Mouse (Mus musculus): ENCODE measurements at regions not wholly inside any gene's neighbourhood (a gene's known extent, or its start where the extent isn't known, plus 50 kb on each side); places are given as distances from the start of the nearest gene placed in this dataset.

- Histone ChIP-seq H3K27ac (no peak overlapping the region), H3K27me3 (ENCODE audit: insufficient read depth, poor library complexity, severe bottlenecking) (no peaks in the 10 kb centered on the region), H3K4me1 (no peaks in the 10 kb centered on the region), H3K4me3 (no peak overlapping the region), H3K9me3 (no peaks in the 10 kb centered on the region), H3K36me3 (no peaks in the 10 kb centered on the region)
- 37% methylated on average over 3 of the region's 3 CpGs for WGBS
- no peak for DNase-seq (ENCODE audit: low spot score)
These were observed 129.1 kb upstream of the Tnc start for GRCm38 (mm10) chr4:64175938-64176337.

GRCm38 (mm10) chr4:64171476-64171875 is 124.7 kb upstream of the Tnc start:
- H3K4me3 ChIP-seq: no peak overlapping the region
- no peak overlapping the region for H3K27ac ChIP-seq
- no peaks in the 10 kb centered on the region for H3K27me3 ChIP-seq (ENCODE audit: insufficient read depth, poor library complexity, severe bottlenecking)
- WGBS: 84% methylated on average over 3 of the region's 3 CpGs
- H3K4me1 ChIP-seq: no peaks in the 10 kb centered on the region
- no peaks in the 10 kb centered on the region for H3K36me3 ChIP-seq
- no peak for DNase-seq (ENCODE audit: low spot score)
- no peaks in the 10 kb centered on the region for H3K9me3 ChIP-seq

- DNase-seq (ENCODE audit: low spot score): no peak
- no peak overlapping the region for H3K4me3 ChIP-seq
- no peak overlapping the region for H3K27ac ChIP-seq
- WGBS: 84% methylated on average over 5 of the region's 5 CpGs
- H3K4me1 ChIP-seq: no peaks in the 10 kb centered on the region
- no peaks in the 10 kb centered on the region for H3K9me3 ChIP-seq
- H3K36me3 ChIP-seq: no peaks in the 10 kb centered on the region
- H3K27me3 ChIP-seq (ENCODE audit: insufficient read depth, poor library complexity, severe bottlenecking): no peaks in the 10 kb centered on the region
These were observed 102.2 kb upstream of the Tnc start for GRCm38 (mm10) chr4:64148989-64149463.

GRCm38 (mm10) chr4:64145924-64146323 is 99.1 kb upstream of the Tnc start:
- no peaks in the 10 kb centered on the region for H3K27me3 ChIP-seq (ENCODE audit: insufficient read depth, poor library complexity, severe bottlenecking)
- DNase-seq (ENCODE audit: low spot score): no peak
- no peaks in the 10 kb centered on the region for H3K9me3 ChIP-seq
- H3K4me3 ChIP-seq: no peak overlapping the region
- WGBS: 89% methylated on average over 2 of the region's 2 CpGs
- H3K4me1 ChIP-seq: no peaks in the 10 kb centered on the region
- no peak overlapping the region for H3K27ac ChIP-seq
- H3K36me3 ChIP-seq: no peaks in the 10 kb centered on the region

GRCm38 (mm10) chr4:64142963-64143362 is 96.1 kb upstream of the Tnc start:
- Histone ChIP-seq H3K27ac (no peak overlapping the region), H3K4me1 (no peaks in the 10 kb centered on the region), H3K36me3 (no peaks in the 10 kb centered on the region), H3K27me3 (ENCODE audit: insufficient read depth, poor library complexity, severe bottlenecking) (no peaks in the 10 kb centered on the region), H3K4me3 (no peak overlapping the region), H3K9me3 (no peaks in the 10 kb centered on the region)
- DNase-seq (ENCODE audit: low spot score): no peak
- WGBS: 81% methylated on average over 2 of the region's 2 CpGs

DNA sequence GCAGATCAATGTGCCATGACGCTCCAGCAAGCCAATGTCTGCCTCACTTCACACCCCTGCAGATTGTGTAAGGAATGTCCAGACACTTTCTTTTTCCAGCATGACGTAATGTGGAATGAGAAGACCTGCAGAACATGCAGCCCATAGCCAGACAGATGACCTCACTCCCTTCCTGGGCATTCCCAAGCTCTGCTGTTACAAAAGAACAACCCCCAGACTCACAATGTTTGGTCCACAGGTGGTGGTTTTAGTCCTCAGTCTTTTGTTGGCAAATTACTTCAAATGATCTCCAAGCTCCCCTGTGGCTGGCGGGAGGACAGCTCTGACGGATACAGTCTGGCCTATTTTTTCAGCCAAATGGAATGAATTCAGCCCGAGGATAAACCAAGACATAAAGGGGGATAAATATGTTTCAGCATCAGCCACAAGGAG is 95.6 kb upstream of the Tnc start:
- peak; percentile 70 for DNase-seq (ENCODE audit: low spot score)
- H3K27me3 ChIP-seq (ENCODE audit: insufficient read depth, poor library complexity, severe bottlenecking): no peaks in the 10 kb centered on the region
- WGBS: 63% methylated on average over 5 of the region's 5 CpGs
- H3K36me3 ChIP-seq: no peaks in the 10 kb centered on the region
- H3K4me3 ChIP-seq: no peak overlapping the region
- no peaks in the 10 kb centered on the region for H3K4me1 ChIP-seq
- no peak overlapping the region for H3K27ac ChIP-seq
- H3K9me3 ChIP-seq: no peaks in the 10 kb centered on the region

GRCm38 (mm10) chr4:64139836-64140235 is 93.0 kb upstream of the Tnc start:
- no peak for DNase-seq (ENCODE audit: low spot score)
- H3K4me1 ChIP-seq: no peaks in the 10 kb centered on the region
- H3K9me3 ChIP-seq: no peaks in the 10 kb centered on the region
- WGBS: 86% methylated on average over 4 of the region's 4 CpGs
- H3K36me3 ChIP-seq: no peaks in the 10 kb centered on the region
- no peaks in the 10 kb centered on the region for H3K27me3 ChIP-seq (ENCODE audit: insufficient read depth, poor library complexity, severe bottlenecking)
- no peak overlapping the region for H3K27ac ChIP-seq
- H3K4me3 ChIP-seq: no peak overlapping the region

DNA sequence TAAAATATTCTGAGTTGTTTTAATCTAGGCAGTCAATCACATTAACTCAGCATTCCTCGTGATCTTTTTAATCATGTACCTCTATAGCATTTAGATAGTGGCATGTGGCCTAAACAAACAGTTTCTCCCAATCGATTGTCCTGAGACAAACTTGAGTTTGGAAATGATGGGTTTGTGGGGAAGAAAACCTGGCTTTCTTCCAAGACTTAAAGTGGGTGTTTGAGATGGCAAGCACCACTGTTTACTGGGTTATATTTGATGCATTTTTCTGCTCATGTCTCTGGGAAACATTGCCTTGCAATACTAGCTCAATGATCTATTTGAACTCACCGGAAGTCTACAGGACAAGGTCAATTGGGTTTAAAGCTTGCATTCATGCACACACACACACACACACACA is 88.2 kb upstream of the Tnc start:
- Histone ChIP-seq H3K36me3 (no peaks in the 10 kb centered on the region), H3K27ac (no peak overlapping the region), H3K4me3 (no peak overlapping the region), H3K4me1 (no peaks in the 10 kb centered on the region), H3K9me3 (no peaks in the 10 kb centered on the region), H3K27me3 (ENCODE audit: insufficient read depth, poor library complexity, severe bottlenecking) (no peaks in the 10 kb centered on the region)
- 78% methylated on average over 3 of the region's 3 CpGs for WGBS
- no peak for DNase-seq (ENCODE audit: low spot score)

DNA sequence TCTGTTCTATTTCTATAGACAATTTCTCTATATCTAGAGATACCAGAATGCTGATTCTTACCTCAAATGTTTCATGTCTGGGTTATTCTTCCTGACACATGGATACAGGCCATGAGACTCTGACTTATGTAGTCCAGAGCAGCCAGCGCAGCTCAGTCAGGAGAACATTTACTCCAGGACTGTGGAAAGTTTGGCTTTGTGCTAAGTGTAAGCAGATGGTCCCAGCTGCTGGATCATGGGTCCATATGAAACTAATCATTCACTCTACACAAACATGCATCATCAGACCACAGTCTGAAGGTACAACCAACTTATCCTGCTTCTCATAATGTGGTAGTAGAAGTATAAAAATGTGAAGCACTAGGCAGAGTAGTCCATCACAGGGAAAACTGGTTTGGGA is 82.5 kb upstream of the Tnc start:
- H3K36me3 ChIP-seq: no peaks in the 10 kb centered on the region
- DNase-seq (ENCODE audit: low spot score): no peak
- no peaks in the 10 kb centered on the region for H3K4me1 ChIP-seq
- 78% methylated on average over 1 of the region's 1 CpGs for WGBS
- no peaks in the 10 kb centered on the region for H3K9me3 ChIP-seq
- H3K4me3 ChIP-seq: no peak overlapping the region
- H3K27me3 ChIP-seq (ENCODE audit: insufficient read depth, poor library complexity, severe bottlenecking): no peaks in the 10 kb centered on the region
- H3K27ac ChIP-seq: no peak overlapping the region

DNA sequence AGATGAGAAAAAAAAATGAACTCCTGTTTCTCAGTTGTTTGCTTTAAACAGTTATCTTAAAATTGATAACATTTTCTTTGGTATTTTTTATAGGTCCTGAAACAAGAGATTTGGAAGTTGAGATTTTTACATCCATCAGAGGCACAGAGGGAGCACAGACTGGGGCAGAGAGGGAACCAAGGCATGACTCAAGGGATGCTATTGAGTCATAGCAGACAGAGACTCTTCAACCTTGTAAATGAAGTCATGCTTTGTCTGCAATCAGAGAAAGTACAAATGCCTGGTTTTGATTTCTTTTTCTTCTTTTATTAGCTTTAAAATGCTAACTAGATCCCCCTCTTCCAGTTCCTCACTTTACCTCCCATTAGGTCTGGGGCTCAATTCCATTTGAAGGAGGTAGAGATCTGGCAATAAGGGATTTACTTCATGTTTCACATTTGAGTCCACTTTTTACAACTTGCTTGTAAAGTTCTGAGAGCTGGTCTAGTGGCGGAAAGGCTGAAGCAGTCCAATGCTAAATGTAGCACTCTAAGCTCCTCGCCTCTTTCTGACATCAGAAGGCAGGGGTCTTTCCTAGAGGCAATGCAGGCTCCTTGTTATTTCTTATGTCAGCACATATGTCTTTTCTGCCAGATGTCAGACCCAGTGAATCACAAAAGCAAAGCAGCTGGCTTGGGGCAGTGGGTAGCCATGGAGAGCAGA is 77.7 kb upstream of the Tnc start:
- Histone ChIP-seq H3K36me3 (no peaks in the 10 kb centered on the region), H3K27me3 (ENCODE audit: insufficient read depth, poor library complexity, severe bottlenecking) (no peaks in the 10 kb centered on the region), H3K4me3 (no peak overlapping the region), H3K27ac (no peak overlapping the region), H3K9me3 (no peaks in the 10 kb centered on the region), H3K4me1 (no peaks in the 10 kb centered on the region)
- no peak for DNase-seq (ENCODE audit: low spot score)
- WGBS: 78% methylated on average over 2 of the region's 2 CpGs

DNA sequence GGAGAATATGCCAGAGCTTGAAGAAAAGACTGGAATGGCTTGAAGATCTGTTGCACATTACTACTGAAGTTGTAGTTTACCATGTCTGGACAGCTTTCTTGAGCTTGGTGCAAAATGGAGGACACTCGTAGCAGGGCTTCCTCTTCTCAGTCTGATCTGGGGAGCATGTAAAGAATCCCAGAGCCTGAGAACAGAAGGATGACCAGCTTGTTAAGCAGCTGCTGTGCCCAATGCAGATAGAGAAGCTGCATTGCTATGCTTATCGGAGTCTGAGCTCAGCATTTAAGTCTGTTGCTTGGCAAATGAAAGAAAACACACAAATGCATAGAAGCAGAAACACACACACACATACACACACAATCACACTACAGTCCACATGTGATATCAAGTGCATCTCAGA is 76.9 kb upstream of the Tnc start:
- DNase-seq (ENCODE audit: low spot score): no peak
- no peaks in the 10 kb centered on the region for H3K4me1 ChIP-seq
- H3K36me3 ChIP-seq: no peaks in the 10 kb centered on the region
- no peaks in the 10 kb centered on the region for H3K9me3 ChIP-seq
- H3K4me3 ChIP-seq: no peak overlapping the region
- WGBS: 79% methylated on average over 2 of the region's 2 CpGs
- no peaks in the 10 kb centered on the region for H3K27me3 ChIP-seq (ENCODE audit: insufficient read depth, poor library complexity, severe bottlenecking)
- no peak overlapping the region for H3K27ac ChIP-seq

DNA sequence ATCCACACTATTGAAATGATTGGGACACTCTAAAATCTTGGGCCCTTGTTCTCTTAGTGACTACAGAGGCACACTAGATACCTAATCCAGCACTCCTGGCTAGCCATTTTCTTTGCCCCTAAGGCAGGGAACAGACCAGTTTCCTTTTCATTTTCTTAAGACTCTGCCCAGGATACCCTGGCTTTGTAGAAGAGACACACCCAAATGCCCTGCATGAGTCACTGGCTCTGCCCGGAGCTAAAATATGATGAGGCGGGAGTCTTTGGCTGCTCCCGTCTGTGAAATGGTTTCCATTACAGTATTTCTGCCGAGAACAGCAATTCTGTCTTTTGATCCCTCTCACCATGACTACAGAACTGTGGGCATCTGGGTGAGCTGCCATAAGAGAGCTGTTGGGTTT is 51.4 kb upstream of the Tnc start:
- Histone ChIP-seq H3K4me1 (no peaks in the 10 kb centered on the region), H3K4me3 (no peak overlapping the region), H3K27me3 (ENCODE audit: insufficient read depth, poor library complexity, severe bottlenecking) (no peaks in the 10 kb centered on the region), H3K36me3 (no peaks in the 10 kb centered on the region), H3K9me3 (no peaks in the 10 kb centered on the region), H3K27ac (no peak overlapping the region)
- DNase-seq (ENCODE audit: low spot score): no peak
- 91% methylated on average over 4 of the region's 4 CpGs for WGBS
